8 mouse cellular contexts compared by ENCODE assay signal in genomic region chr13:54303071-54303924, GRCm38 (mm10).
A peak's percentile ranks its signal among the peaks of the same experiment; 100 is the strongest.
DNase-seq lines count a peak whose midpoint lies in the region; ATAC-seq and TF ChIP-seq lines count a peak whose summit lies in the region.

No protein-coding gene starts in this region.

- H3K27me3 ChIP-seq in hindbrain, embryonic 16.5 days (replicated peaks; ENCODE audit: control insufficient read depth, insufficient read depth, low read length), result no peaks in the 10 kb centered on the region

- peak overlapping the region; percentile 97 for H3K4me2 ChIP-seq in hindbrain, embryonic 16.5 days (ENCODE audit: low read length)

- H3K9me3 ChIP-seq in hindbrain, embryonic 16.5 days (ENCODE audit: control insufficient read depth, low read length), result no peaks in the 10 kb centered on the region

- peak overlapping the region; percentile 89 for H3K27ac ChIP-seq in gastrocnemius, adult 2 months
- H3K27ac ChIP-seq in hindbrain, embryonic 16.5 days (ENCODE audit: low read depth, low read length), result peak overlapping the region; percentile 99
- H3K27ac ChIP-seq in left cerebral cortex, adult 2 months, result peak overlapping the region; percentile 99

- TF ChIP-seq CTCF in gastrocnemius, adult 2 months (IDR thresholded peaks at IDR 0.05), result no peak
- peak; percentile 5; the same call in 1 of the 2 replicates for TF ChIP-seq CTCF in left cerebral cortex, adult 2 months (IDR thresholded peaks at IDR 0.05)

- intact Hi-C loops in gastrocnemius, adult 2 months (cut with DNase I), result no loop called here
- intact Hi-C loops in left cerebral cortex, adult 2 months (cut with DNase I), result loop anchor here (5.0 kb wide), 1 partner anchor 69 kb away; the partner anchor contains the start of gene Cplx2

- DNase-seq in ZHBTc4 (ENCODE audit: low read depth, low spot score), result peak; percentile 86
- peak; percentile 84 to 88 for DNase-seq in cerebellum, postnatal 36 days
- DNase-seq in gastrocnemius, adult 2 months, result peak; percentile 84
- peak; percentile 72 to 84 for DNase-seq in left cerebral cortex, adult 2 months (ENCODE audit: extremely low spot score in 1 of 2, low spot score in 2 of 2)
- peak; percentile 80 to 86 for DNase-seq in lung, postnatal 4 days
- peak; percentile 78 to 81 for DNase-seq in right cerebral cortex, postnatal 36 days (ENCODE audit: low spot score in 2 of 2)

- H3K36me3 ChIP-seq in hindbrain, embryonic 16.5 days (ENCODE audit: control insufficient read depth, insufficient read depth, low read length), result no peaks in the 10 kb centered on the region

- H3K4me1 ChIP-seq in hindbrain, embryonic 16.5 days (ENCODE audit: control insufficient read depth, insufficient read depth, low read depth, low read length), result peaks cover 26% of the 10 kb centered on the region

- ATAC-seq in hindbrain, embryonic 16.5 days, result peak; percentile 88
- ATAC-seq in inflammation-experienced regulatory T-cells, adult 6 months, result no peak

- under 1% methylated on average over 51 of the region's 54 CpGs for WGBS in hindbrain, embryonic 16.5 days

- H3K9ac ChIP-seq in hindbrain, embryonic 16.5 days (ENCODE audit: low read depth, low read length), result peak overlapping the region; percentile 99

- peak overlapping the region; percentile 88 for H3K4me3 ChIP-seq in gastrocnemius, adult 2 months
- H3K4me3 ChIP-seq in hindbrain, embryonic 16.5 days (ENCODE audit: low read length), result peak overlapping the region; percentile 74
- H3K4me3 ChIP-seq in left cerebral cortex, adult 2 months, result peak overlapping the region; percentile 81
